Mouse (Mus musculus) T-helper 2 cell (primary cell): ENCODE data around the gene Tmem229b.
"Not testable (repeated sequence)": the region's sequence is repeated elsewhere in the genome, so short reads cannot be mapped to it uniquely, and the experiment has no call there.

Source experiments
- in situ Hi-C: fragments of 300-600 bp; cut with MboI, MseI; formaldehyde crosslinking; loops from one replicate; pipeline ENCODE4 v1.15.1; 2025; ENCODE audit warnings: high pct_unique_total_duplicates

Tmem229b gene

GRCm38 (mm10) chr12:78952484-78952883 is 54.9 kb downstream of the Tmem229b start:
- in situ Hi-C loops: no loop called here

GRCm38 (mm10) chr12:78952053-78952452 is 55.4 kb downstream of the Tmem229b start:
- in situ Hi-C loops: no loop called here

GRCm38 (mm10) chr12:78947661-78948060 is 59.8 kb downstream of the Tmem229b start:
- in situ Hi-C loops: no loop called here

- in situ Hi-C loops: no loop called here
These were observed 60.3 kb downstream of the Tmem229b start for GRCm38 (mm10) chr12:78947161-78947560.

- in situ Hi-C loops: no loop called here
These were observed 64.5 kb downstream of the Tmem229b start for GRCm38 (mm10) chr12:78942931-78943330.

- in situ Hi-C loops: no loop called here
These were observed 67.3 kb downstream of the Tmem229b start for GRCm38 (mm10) chr12:78940081-78940480.

- in situ Hi-C loops: no loop called here
These were observed 67.9 kb downstream of the Tmem229b start for GRCm38 (mm10) chr12:78939393-78940037.

GRCm38 (mm10) chr12:78936494-78936893 is 70.9 kb downstream of the Tmem229b start:
- in situ Hi-C loops: no loop called here

- in situ Hi-C loops: loop anchor here (5.0 kb wide), 1 partner anchor 102 kb away; no protein-coding TSS in a partner anchor
These were observed 77.5 kb downstream of the Tmem229b start for GRCm38 (mm10) chr12:78929900-78930299.

- in situ Hi-C loops: no loop called here
These were observed 80.1 kb downstream of the Tmem229b start for GRCm38 (mm10) chr12:78927287-78927686.

GRCm38 (mm10) chr12:78923539-78924189 is 83.8 kb downstream of the Tmem229b start:
- in situ Hi-C loops: no loop called here

GRCm38 (mm10) chr12:78922977-78923376 is 84.5 kb downstream of the Tmem229b start:
- in situ Hi-C loops: not testable (repeated sequence)

GRCm38 (mm10) chr12:78922058-78922457 is 85.4 kb downstream of the Tmem229b start:
- in situ Hi-C loops: no loop called here

- in situ Hi-C loops: no loop called here
These were observed 86.0 kb downstream of the Tmem229b start for GRCm38 (mm10) chr12:78921421-78921820.

- in situ Hi-C loops: loop anchor here (10.0 kb wide), 1 partner anchor 96 kb away; no protein-coding TSS in a partner anchor
These were observed 88.2 kb downstream of the Tmem229b start for GRCm38 (mm10) chr12:78919079-78919712.

GRCm38 (mm10) chr12:78918227-78919078 is 89.0 kb downstream of the Tmem229b start:
- in situ Hi-C loops: loop anchor here (10.0 kb wide), 1 partner anchor 96 kb away; no protein-coding TSS in a partner anchor

- in situ Hi-C loops: loop anchor here (10.0 kb wide), 1 partner anchor 99 kb away; no protein-coding TSS in a partner anchor
These were observed 91.1 kb downstream of the Tmem229b start for GRCm38 (mm10) chr12:78916278-78916677.

GRCm38 (mm10) chr12:78915561-78915960 is 91.9 kb downstream of the Tmem229b start:
- in situ Hi-C loops: loop anchor here (10.0 kb wide), 1 partner anchor 99 kb away; no protein-coding TSS in a partner anchor

GRCm38 (mm10) chr12:78914458-78914857 is 93.0 kb downstream of the Tmem229b start:
- in situ Hi-C loops: loop anchor here (5.0 to 10.0 kb wide), 2 partner anchors 100 to 193 kb away; no protein-coding TSS in a partner anchor
